Mouse (Mus musculus): ENCODE results near the gene Cd59a.
"Not testable (repeated sequence)": the region's sequence is repeated elsewhere in the genome, so short reads cannot be mapped to it uniquely, and the experiment has no call there.

Cd59a gene

DNA sequence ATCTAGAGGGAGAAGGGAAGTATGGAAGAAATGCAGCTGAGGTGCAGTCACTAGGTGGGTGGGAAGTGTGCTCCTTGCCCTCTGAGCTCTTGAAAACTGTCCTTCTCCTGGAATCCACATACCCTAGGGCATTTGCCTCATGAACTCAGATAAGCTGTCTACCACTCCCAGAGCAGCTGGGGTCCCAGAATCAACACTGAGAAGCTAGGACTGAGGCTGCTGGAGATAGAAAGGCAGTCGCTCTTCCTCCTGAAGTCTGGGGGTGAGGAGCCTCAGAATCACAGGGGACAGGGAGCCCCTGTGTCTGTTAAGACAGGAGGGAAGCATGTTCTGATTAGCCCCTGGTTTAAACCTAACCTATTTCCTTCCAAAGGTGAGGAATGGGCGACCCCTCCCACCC, 13.9 kb downstream of the Cd59a start:
- no peak for DNase-seq

DNA sequence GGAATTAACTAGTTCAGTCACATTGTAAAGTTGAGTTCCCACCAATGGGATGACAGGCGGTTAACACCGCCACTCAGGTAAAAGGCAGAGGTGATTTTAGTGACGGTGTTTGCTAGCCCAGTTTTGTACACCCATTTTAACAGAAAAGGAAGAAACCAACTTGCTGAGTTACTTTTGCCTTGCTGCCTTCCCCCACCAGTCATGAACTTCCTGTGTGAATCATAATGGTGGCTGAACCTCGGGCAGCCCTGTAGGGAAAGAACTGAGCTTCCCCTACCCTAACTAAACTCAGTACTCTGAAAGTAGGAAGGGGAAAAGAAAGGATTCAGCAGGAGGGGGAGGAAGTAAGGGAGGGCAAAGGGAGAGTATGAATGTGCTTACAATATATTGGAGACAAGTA, 14.4 kb downstream of the Cd59a start:
- DNase-seq = no peak

DNA sequence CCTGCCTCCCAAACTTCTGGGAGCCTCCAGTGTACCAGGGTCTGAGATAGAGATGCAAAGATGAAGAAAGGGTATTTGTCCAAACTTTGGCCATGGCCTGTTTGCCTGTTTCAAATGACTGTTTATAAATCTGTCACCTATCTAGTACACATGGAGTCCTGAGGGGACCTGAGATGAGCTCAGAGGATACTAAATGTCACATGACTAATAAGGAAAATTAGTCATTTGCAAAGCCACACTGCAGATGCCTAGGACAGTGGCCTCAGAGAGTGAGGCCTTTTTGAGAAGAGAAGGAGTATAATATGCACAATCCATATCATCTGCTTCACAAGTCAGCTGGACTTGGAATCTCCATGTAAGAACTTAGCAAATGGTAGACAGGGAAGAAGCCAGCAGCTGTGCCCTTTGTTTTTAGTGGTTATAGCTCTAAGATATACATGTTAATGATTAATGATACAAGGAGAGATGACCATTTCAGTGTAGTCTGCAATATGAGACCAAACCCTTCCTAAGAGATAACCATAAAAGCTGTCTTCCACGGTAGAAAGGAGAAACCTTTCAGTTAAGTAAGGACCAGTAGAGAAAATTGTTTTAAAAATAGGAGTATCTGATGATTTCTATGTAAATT, 15.7 kb downstream of the Cd59a start:
- not testable (repeated sequence) for DNase-seq

DNA sequence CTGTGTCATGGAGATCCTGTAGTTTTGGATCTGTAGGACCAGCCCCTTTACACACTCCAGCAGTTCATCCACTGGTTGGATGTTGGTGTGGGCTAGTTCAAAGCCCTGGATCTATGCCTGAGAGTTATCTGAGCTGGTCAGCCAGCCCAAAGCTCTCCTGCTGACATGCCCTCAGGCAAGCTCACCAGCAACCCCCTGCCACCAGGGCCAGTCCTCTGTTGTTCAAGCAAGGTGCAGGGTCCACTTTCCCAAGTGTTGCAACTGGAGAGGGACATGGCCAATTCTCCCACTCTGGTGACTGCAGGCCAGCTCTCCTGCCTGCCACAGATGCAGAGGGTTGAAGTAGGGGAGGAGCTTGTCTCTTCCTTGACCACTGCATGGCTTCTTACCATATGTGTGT, 18.0 kb downstream of the Cd59a start:
- DNase-seq = not testable (repeated sequence)

DNA sequence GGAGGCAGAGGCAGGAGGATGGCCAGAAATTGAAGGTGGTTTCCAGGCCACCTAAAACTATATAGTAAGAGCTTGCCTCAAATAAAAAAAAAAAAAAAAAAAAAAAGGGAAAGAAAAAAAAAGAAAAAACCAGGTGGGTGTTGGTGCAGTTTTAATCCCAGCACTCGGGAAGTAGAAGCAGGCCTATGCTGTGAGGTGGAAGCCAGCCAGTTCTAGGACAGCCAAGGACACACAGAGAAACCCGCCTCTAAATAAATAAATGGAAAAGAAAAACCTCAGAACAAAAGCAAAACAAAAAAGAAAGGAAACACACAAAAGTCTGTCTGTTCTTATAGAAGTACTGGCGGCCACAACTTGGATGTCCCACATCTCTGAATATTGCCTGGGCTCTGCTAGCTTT, 19.3 kb downstream of the Cd59a start:
- DNase-seq = no peak

DNA sequence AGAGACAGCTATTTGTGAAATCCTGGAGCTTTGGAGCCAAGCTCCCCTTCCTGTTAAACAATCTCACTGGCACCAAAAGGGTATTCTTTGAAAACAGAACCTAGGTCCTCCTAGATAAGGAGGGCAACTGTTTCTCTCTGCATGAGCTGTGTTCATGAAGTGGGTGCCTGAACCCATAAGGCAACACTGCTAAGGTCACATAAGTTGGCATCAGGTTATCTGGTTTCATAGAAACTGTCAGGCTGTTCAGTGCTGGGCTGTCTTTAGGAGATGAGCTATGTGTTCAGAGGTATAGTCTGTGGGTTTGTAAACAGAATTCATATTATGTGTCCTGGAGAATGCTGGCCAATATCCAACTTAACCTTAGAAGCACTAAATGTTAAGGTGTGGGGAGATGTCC, 21.6 kb downstream of the Cd59a start:
- not testable (repeated sequence) for DNase-seq

DNA sequence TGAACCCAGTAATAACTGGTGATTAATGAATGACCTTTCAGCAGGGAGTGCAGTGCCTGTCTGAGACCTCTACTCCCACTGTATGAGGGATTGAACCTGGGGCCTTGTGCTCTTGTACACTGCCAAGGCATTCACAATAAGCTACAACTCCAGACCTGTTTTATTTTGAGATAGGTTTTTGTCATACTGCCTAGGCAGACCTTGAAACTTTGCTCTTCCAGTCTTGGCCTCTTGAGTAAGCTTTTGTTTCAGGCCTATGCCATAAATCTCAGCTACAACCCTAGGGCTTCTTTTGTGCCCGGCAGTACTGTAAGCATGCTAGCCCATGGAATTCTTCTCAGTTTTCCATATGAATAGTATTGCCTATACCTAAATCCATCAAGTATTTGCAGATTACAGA, 23.5 kb downstream of the Cd59a start:
- DNase-seq = no peak

DNA sequence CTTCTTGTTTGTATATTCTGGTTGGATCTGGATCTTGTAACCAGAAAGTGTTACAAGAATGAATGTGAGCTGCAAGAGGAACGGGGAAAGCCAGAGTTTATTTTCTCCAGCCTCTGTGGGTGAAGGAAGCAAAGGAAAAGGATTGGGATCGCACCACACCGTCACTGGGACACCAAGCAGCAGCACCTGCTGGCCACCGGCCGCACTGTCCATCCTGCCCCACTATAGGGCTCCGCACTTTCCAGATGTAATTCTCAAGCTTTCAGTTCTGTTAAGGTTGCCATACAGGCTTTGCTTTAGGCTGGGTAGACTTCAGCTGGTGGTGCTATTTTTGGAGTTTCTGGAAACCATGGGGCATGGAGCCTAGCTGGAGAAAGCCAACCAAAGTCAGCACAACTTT, 24.7 kb downstream of the Cd59a start:
- no peak for DNase-seq

DNA sequence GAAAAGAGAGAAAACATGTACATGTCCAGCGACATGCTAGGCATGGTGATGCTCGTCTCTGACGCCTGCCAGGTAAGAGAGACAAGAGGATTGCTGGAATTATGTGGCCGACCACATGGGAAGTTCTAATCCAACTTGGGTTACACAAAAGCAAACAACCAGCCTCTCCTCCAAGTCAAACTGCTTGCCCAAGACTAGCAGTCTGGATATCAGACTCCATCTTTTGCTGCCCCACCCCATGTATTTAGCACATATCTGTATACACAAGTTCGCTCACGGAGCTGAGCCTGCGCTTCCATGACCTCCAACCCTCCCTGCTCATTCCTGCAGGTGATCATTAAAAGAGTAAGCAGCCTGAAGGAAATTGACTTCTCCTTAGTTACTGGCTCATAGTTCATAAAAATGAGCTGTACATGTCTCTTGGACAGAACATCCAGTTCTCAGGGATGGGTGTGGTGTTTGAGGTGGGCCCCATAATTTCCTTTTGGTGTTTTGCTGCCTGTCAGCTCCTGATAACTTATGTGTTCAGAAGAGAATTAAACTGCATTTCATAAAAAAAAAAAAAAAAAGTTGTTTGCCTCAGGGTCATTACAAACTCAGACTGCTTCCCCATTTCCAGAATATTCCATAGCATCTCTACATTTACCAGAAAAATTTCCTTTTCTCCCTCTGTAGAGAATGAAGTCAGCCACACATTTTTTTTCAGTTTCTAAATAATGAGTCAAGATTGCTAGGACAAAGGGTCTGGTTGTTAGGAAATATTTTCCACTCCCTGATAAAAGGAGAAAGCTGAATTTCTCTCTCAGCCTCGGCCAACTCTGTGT, 26.3 kb downstream of the Cd59a start:
- no peak for DNase-seq

DNA sequence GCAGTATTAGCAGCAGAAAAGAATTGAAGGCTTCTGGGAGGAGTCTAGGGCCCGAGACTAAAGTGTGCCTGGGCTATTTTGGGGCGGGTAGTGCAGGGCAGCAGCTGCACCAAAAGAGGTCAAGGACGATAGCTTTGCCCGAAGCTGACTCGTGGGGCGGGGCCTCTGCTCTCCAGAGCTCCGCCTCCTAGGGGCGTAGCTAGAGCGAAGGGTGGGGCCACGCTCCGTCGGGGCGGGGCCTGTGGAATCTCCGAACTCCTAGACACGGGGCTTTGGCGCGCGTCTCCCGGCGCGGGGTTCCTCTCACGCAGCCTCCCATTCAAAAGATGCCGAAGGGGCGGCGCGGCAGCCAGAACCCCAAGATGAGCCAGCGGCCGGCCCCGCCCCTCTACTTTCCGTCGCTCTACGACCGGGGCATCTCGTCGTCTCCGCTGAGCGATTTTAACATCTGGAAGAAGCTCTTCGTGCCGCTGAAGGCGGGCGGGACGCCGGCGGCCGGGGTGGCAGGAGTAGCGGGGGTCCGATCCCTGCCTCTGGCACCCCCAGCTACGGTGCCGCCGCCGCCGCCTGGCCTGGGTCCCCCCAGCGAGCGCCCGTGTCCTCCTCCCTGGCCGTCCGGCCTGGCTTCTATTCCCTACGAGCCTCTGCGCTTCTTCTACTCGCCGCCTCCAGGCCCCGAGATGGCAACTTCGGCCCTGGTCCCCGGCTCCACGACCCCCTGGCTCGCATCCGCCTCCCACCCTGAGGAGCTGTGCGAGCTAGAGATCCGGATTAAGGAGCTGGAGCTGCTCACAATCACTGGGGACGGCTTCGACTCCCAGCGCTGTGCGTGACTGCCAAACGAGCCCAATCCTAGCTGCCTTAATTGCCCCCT, 27.1 kb downstream of the Cd59a start, which contains the start of gene A930018P22Rik:
A930018P22Rik (plus strand) TSS at position 265 of the 874 bp plus-strand sequence.
- DNase-seq = peak; percentile 93

DNA sequence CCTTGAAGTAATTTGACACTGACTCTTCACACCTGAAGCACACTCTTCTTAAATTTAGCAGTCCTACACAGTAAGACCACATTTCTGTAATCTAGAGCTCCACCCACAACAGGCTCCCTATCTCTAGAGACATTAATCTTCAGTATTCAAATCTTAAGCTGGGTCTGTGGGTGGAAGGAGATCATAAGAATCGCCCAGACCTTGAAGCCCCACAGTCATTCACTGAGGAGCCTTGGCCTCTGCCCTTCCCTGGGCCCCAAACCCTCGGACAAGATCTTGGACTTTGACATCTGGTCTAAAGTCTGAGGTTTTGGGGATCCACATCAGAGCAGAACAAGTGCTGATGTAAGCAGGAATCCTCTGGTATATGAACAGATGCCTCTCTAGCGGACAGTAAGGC, 27.9 kb downstream of the Cd59a start:
- DNase-seq = no peak

DNA sequence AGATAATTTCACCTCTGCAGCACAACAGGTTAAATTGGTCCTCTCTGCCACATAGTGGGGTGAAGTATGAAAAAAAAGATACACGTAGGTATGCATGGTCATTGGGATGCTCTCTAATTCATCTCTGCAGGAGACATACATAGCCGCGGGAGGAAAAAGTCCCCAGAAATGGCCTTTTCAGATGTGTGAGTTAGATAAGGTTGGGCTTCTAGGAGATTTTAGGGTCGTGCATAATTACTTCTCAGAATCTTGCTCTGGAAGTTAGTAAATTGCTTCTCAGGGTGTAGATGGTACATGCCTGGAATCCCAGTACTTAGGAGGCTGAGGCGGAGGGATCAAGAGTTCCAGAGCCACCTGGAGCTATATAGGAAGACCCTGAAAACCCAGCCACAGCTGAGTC, 28.5 kb downstream of the Cd59a start:
- no peak for DNase-seq

DNA sequence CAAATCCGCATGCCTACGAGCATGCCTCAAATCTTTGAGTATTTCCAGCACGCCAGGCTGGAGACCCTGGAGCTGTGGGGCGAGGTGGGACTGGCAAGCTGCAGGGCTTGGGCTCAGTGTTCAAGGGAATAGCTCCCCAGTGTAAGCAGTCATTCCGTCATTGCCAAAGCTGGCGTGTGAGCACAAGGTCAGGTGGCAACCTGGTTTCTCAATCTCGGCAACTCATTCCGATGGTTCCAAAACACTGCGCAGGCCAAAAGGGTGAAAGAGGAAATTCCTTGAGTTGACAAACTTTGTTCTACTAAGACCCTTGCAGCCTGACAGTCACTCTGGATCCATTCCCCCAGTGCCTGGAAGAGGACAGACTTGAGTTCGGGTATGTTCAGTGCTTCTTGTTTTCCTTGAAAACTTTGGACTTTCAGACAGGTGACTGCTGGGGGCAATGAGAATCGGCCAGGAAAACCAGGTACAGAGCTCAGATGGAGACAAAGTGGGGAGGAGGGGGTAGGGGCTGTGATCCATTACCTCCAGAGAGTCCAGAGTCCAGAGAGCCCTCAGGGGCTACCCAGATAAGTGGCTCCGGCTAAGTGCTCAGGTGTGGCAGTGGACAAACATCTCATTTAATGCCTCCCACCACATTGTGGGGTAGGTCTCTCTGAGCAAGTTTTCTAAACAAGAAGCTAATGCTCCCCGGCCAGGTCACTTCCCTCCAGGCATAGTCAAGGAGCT, 33.4 kb downstream of the Cd59a start:
- DNase-seq = peak in 1 of 2 experiments; percentile 46

DNA sequence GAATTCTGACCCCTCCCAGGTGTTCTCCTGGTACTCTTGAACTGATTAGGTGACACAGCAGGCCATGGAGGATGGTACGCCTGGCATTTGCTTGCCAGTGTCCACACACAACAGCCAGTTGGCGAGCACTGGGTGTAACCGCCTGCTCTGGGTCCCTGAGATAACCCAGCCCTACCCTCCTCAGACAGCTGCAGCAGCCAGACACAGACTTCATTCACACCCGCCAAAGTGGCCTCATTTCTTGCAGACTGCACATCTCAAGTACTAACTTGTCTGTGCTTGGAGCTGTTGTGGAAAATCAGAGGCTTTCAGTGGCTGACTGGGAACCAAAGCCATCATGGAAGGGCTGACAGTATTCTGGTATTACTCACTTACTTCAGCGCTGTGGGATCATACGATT, 34.6 kb downstream of the Cd59a start:
- DNase-seq = peak in 1 of 2 experiments; percentile 35

DNA sequence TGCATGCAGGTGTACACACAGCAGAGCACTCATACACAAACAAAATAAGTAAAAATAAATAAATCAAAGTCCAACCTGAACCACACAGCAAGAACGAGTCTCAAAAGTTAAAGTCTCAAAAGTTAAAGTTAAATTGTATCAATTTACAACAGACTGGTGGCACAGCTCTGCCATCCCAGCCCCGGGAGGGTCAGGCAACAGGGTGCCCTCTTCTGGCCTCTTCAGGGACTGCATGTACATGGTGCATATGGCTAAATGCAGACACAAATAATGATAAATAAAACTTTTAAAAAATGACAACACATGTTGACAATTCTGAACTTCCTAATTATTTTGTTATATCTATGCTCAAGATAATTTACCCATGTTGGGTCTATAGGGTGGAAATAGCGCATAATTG, 35.4 kb downstream of the Cd59a start:
- DNase-seq = peak in 1 of 2 experiments; percentile 60

DNA sequence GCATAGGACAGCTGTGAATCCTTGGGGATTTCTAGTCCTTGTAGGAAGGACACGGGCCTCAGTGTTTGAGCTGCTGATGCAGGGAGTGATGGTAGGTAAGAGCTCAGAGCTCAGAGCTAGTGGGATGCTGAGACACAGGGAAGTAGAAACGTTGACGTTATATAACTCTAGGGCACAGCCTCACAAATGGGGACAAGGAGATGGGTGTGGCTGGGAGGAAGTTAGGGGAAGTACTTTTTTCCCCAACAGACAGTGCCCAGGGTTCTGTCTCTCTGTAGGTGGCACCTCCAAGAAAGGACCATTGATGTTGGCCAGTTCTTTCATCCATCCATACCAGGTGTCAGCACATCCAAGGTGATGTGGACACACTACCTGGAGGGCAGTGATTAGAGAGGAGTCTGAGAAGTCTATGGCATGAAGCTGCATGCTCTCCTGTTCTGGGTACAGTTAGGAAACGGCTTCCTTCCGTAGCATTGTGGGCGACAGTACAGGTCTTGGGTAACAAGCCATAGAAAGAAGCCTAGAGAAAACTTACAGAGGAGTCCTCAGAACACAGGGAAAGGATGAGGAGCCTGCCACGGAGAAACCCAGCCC, 36.8 kb downstream of the Cd59a start:
- no peak for DNase-seq

DNA sequence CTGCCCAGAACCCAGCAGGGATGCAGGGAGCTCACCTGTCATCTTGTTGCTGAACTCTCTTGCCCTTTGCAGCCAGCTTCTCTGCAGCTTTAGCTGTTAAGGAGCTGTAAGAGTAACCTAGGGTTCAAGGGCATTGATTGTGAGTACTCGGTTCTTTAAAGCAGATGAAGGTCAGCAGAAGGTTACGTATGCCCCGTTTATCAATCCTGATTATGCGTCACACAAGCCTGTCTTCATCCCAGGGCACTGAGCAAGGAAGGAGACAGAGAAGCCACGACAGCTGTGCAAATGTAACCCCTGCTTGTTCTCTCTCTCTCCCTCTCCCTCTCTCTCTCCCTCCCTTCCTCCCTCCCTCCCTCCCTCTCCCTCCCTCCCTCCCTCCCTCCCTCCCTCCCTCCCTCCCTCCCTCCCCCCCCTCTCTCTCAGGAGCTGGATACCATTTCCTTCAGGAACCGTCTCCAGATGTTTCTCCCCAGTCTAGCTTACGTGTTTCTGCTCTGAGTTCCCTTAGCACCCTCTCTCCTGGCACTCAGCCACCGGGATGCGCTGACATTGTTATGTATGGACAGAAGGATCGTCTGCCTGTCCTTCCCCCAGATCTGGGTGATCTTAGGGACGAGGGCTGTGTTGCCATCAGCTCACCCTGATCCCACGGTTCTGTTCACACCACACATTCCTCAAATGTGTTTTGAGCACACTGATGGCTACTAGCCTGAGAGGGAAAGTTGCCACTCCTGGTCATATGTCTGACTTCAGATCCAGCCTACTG, 37.6 kb downstream of the Cd59a start:
- peak in 1 of 2 experiments; percentile 35 for DNase-seq

DNA sequence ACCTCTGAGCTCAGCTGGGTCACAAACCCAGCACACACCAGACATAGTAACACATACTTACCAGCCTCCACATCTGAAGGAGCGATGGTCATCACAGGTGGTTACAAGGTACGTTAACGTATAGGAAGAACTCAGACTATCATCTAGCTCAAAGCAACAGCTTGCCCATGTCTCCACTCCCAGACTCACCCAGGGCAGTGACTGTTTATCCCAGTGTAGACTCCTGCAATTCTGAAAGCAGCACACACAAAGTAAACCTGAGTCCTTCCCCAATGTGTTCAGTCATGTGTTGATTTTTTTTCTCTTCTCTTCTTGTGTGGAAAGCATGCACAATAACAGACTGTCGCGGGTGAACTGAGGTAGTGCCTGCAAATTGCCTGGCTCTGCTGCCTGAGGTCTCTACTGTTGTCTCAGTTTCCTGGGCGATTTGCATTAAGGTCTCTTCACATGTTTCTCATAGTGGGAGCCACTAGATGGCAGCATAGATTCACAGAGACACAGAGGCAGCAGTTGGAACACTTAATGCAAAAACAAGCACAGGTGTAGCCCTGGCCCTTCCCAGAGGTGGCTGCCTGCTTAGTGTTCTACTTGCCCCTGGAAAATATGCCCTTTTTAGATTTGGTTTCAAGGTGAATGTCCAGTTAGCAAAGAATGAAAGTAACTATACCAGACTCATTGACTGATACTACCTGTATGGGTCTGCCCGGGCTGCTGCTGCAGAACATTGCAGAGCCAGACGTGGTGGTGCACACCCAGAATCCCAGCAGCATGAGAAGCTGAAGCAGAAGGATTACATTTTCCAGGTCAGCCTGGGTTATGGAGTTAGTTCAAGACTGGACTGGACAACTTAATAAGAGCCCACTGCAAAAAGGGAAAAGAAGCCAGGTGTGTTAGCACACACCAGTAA, 38.8 kb downstream of the Cd59a start:
- peak in 1 of 2 experiments; percentile 70 for DNase-seq

DNA sequence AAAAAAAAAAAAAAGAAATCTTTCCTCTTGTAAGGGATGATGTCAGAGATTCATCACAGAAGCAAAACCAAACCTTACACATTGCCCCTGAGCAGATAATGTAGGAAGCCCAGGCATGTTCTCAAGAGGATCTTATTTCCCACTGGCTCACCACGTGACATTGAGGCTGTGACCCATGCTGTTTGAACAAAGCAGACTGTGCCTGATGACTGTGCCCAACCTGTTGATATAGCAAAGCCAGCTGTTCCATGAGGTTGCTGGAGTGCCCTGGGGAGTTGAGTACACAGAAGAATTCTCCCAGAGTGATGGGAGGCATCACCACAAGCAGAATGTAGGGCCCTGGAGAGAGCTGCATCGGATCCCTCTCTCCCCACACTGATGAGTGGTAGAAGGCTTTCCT, 40.3 kb downstream of the Cd59a start:
- no peak for DNase-seq

DNA sequence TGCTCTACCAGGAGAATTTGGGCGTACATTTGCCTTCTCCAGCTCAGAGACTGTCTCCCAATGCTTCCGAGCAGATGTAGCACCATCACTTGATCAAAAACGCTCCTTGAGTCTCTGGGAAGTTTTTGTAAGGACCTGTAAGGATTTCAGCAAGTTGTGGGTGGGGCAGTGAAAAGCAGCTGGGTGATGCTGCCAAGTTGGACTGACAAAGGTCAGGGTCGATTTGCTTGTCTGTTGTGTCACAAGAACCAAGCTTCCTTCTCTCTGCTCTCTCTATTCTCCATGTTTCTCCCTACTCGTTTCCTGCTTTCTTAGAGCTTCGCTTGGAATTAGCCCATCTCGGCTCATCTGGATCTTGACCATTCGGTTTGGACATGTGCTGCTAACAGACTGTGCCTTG, 46.5 kb downstream of the Cd59a start:
- no peak for DNase-seq
